Mouse (Mus musculus) MEL-GATA-1-ER (cell line): Measurements from ENCODE around the gene Phf7.

ENCODE experiments used
- DNase-seq: peaks from one replicate; pipeline ENCODE4 v3.0.0-alpha.2; 2012; ENCODE audit warnings: low read depth; ENCODE audit errors: extremely low read depth

Phf7 gene

GRCm38 (mm10) chr14:31233070-31233995 is 17.8 kb downstream of the Phf7 start:
- DNase-seq, result no peak

GRCm38 (mm10) chr14:31232404-31233069 is 18.6 kb downstream of the Phf7 start:
- DNase-seq, result no peak

GRCm38 (mm10) chr14:31230442-31230841 is 20.7 kb downstream of the Phf7 start:
- DNase-seq, result no peak

GRCm38 (mm10) chr14:31228234-31228633 is 22.9 kb downstream of the Phf7 start:
- DNase-seq, result no peak

- DNase-seq, result no peak
Measured at GRCm38 (mm10) chr14:31226978-31227377, 24.1 kb downstream of the Phf7 start.

- DNase-seq, result no peak
Measured at GRCm38 (mm10) chr14:31217666-31218065, 33.5 kb downstream of the Phf7 start, which contains the start of gene Sema3g. Sema3g (plus strand) TSS chr14:31217860.

GRCm38 (mm10) chr14:31216846-31217245 is 34.3 kb downstream of the Phf7 start, which contains the start of gene Nisch:
Nisch (minus strand) TSS chr14:31216946.
- DNase-seq, result no peak

GRCm38 (mm10) chr14:31215157-31216002 is 35.7 kb downstream of the Phf7 start:
- DNase-seq, result no peak

GRCm38 (mm10) chr14:31214684-31215083 is 36.4 kb downstream of the Phf7 start:
- DNase-seq, result no peak

GRCm38 (mm10) chr14:31213868-31214267 is 37.2 kb downstream of the Phf7 start:
- no peak for DNase-seq

- DNase-seq, result no peak
Measured at GRCm38 (mm10) chr14:31212499-31212898, 38.6 kb downstream of the Phf7 start.

GRCm38 (mm10) chr14:31211854-31212253 is 39.3 kb downstream of the Phf7 start:
- DNase-seq, result no peak

- DNase-seq, result no peak
Measured at GRCm38 (mm10) chr14:31209133-31209557, 42.0 kb downstream of the Phf7 start.

- DNase-seq, result no peak
Measured at GRCm38 (mm10) chr14:31208084-31208483, 43.0 kb downstream of the Phf7 start, which contains the start of gene Tnnc1. Tnnc1 (plus strand) TSS chr14:31208312.

- DNase-seq, result no peak
Measured at GRCm38 (mm10) chr14:31207070-31207830, 43.9 kb downstream of the Phf7 start.

GRCm38 (mm10) chr14:31206472-31206981 is 44.6 kb downstream of the Phf7 start:
- DNase-seq, result peak; percentile 67

GRCm38 (mm10) chr14:31205562-31206467 is 45.3 kb downstream of the Phf7 start:
- DNase-seq, result peak; percentile 17

- peak; percentile 17 for DNase-seq
Measured at GRCm38 (mm10) chr14:31205244-31205561, 45.9 kb downstream of the Phf7 start.

GRCm38 (mm10) chr14:31204844-31205243 is 46.3 kb downstream of the Phf7 start:
- peak; percentile 33 for DNase-seq
